Mouse (Mus musculus) adrenal gland, adult 18-20 months (tissue): Measurements from ENCODE around the gene Ess2. TPM values are rescaled to one million over a fixed set of nuclear protein-coding genes. Genes with fewer than 3 reads are reported as not detected.

Experiments
- DNase-seq, 2 experiments: peaks; one replicate each; pipeline ENCODE4 v3.0.0; 2021 to 2022; ENCODE audit warnings: low spot score in 2 of 2
- total RNA-seq, 2 experiments: library from RNA; stranded (reverse); gene quantifications; 1 replicate in 1 of 2; 2 replicates in 1 of 2; pipeline ENCODE4 v1.2.3; 2021

Ess2 gene
- total RNA-seq, 2 experiments from 2014 or later, result 13.6 to 15.0 TPM

GRCm38 (mm10) chr16:17922163-17922538 is 11.0 kb upstream of the Ess2 start:
- no peak for DNase-seq

DNA sequence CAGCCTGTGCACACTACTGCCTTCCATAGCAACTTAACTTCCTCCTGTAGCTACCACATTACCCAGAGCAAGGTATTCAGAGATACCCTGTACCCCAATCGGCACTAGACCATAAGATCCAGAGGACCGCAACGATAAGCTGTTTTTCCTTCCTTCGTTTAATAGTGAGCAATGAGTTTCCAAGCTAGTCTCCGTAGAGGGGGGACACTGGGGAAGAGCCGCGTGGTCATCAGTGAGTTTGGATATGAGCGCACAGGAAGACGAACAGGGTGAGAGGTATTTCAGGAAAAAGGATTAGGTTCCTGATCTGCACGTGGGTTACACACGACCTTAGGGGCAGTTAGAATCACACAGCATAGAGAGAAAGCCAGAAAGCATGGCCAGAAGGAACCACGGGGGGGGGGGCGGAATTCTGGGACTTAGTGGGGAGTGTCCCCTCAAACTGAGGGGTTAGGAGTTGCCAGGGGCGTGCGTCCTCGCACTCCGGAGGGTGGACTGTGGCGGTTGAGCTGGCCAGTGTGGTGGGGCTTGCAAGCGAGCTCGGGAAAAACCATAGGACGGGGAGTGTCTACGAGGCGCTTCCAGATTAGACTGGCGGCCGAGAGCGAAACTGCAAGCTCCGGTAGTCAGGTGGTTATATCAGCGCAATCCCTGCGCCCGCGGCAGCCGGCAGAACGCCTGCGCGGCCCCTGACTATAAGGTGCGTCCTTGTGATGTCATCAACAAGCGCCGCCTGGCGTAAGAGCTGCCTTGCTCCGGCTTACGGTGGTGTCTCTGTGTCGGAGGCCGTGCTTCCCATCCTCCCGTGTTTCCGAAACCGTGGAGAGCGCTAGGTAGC is 10.4 kb upstream of the Ess2 start:
- DNase-seq, result peak; percentile 94

DNA sequence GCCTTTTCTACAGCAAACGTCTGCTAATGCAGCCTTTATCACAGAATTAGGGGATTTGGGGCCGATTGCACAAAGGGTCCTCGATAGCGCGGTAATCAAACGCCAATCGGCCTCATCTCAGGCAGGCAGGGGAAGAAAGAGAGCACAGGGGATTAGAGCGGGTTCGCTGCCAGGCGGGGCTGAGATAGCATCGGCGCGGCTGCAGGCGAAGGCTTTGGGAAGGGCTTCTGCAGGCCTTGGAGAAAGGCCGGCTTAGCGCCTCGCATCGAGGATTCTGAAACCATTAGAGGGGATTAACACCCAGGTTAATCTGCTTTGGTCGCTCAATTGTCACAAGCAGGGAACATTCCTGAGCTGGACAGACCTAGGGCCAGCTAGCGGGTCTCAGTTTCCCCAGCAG is 9.4 kb upstream of the Ess2 start:
- DNase-seq, result no peak

- DNase-seq, result no peak
These were observed 3.4 kb upstream of the Ess2 start, which contains the start of gene Gsc2 for GRCm38 (mm10) chr16:17914307-17915249. TSS of gene Gsc2 (minus strand) at chr16:17915059.

- DNase-seq, result no peak
These were observed 12.7 kb downstream of the Ess2 start, which contains the start of the genes Dgcr2 and Tssk2 for GRCm38 (mm10) chr16:17898462-17898861. TSS of gene Dgcr2 (minus strand) at chr16:17898562. TSS of gene Tssk2 (plus strand) at chr16:17898637.

GRCm38 (mm10) chr16:17896091-17896490 is 15.1 kb downstream of the Ess2 start:
- DNase-seq, result no peak

DNA sequence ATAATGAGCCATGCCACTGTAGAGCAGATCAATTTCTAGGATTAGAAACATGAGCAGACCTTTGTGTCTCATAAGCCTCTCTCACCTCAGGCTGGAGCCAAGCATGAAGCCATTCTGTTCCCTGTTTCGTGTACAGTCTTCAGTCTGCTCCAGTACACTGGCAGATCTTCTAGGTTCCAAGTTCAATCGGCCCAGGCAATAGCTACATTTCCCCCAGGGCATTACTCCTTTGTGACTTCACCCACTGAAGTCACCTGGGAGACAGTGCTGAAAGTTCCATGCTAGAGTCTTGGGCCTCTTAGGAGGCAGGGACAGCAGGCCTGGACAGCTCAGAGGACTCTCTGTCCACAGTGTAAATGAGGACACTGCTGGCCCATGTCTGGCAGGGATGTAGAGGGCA is 17.2 kb downstream of the Ess2 start, which contains the start of gene Tssk1:
Gene Tssk1 (plus strand): TSS at position 301 of the 400 bp plus-strand sequence.
- no peak for DNase-seq

DNA sequence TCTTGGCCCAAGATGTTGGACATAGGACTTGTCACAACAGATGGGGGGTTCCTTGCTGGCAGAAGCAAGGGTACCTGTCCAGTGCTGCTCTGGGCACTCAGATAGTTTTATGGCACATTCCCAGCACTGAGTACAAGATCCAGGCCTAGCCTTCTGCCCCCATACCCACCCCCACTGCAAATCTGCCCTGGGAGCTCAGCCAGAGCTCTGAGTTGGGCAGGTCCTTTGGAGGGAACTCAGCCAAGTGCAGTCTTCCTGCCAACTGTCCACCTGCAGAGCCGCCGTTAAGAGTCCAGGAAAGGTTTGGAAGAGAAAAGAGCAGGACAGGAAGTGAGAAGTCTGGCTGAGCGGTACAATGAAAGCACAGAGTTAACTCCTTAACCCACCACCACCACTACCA is 18.5 kb downstream of the Ess2 start:
- DNase-seq, result no peak

DNA sequence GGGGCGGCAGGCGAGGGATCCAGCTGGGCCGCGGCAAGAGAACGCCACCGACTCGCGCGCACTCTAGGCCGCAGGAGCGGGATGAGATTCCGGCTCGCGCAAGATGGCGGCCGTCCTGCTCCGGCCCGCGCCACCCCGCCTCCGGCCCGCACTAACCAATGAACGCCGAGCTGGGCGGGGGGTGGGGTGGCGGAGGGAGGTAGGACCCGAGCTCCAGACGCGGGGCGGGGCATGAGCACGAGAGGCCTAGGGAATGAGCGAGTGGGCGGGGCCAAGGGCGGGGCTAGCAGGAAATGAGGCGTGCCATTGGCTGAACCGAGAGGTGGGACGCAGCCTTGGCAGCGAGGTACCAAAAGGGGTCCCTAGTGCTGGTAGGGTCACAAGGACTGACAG is 19.6 kb downstream of the Ess2 start, which contains the start of gene Gm20518:
Gene Gm20518 (minus strand): TSS at position 105 of the 393 bp plus-strand sequence.
- peak; percentile 97 to 99 for DNase-seq

GRCm38 (mm10) chr16:17890917-17891566 is 20.1 kb downstream of the Ess2 start:
- DNase-seq, result peak; percentile 70 to 73

DNA sequence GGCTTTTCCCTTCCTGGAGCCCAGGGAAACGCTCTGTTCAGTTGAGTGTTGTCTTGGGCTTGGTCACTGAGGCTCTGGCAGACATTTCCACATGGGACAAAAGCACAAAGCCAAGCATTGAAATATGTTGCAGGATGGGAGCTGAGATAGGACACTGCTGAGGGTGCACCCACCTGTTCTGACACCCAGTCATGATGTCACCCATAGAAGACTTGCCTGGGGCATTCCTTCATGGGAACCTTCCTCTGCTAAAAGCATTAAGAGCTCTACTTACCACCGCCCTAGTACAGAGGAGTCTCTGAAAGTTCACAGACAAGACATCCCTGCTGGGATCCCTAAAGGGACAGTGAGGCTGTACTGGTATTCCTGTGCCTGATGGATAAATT is 20.8 kb downstream of the Ess2 start:
- DNase-seq, result no peak

GRCm38 (mm10) chr16:17889689-17890341 is 21.3 kb downstream of the Ess2 start:
- DNase-seq, result no peak

DNA sequence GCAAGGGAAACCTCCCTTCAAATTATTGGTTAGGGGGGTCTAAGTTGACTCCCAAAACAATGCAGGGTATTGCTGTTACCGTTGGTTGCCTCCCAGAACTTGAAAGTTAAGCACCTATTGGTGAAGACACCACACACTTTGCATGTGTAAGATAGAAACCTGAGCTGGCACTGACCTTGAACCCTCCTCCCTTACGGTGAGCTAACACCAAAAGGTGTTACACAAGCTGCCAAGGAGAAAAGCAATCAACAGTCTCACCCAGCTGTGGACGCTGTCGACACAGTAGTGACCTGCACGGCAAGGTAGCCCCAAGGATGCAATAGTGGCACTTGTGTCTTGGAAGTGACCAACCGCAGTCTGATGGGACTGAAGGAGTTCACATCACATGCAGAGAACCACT is 27.0 kb downstream of the Ess2 start:
- no peak for DNase-seq

DNA sequence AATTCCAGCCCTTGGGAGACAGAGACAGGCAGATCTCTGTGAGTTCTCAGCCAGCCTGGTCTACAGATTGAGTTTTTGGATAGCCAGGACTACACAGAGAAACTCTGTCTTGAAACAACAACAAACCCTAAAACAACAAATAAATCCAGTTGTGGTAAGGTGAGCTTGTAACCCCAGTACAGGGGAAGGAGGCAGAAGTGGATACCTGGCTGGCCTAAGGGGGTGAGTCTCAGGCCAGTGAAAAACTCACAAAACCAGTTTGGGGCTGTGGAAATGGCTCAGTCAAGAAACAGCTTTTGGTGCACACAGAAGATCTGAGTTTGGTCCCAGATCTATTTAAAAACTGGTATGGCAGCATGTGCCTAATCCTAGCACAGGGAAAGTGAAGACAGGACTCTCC is 29.0 kb downstream of the Ess2 start:
- no peak for DNase-seq

GRCm38 (mm10) chr16:17879571-17879970 is 31.6 kb downstream of the Ess2 start:
- no peak for DNase-seq

GRCm38 (mm10) chr16:17876096-17876495 is 35.1 kb downstream of the Ess2 start:
- no peak for DNase-seq

- DNase-seq, result no peak
These were observed 36.0 kb downstream of the Ess2 start for GRCm38 (mm10) chr16:17875174-17875573.

GRCm38 (mm10) chr16:17872995-17873394 is 38.2 kb downstream of the Ess2 start:
- DNase-seq, result no peak

DNA sequence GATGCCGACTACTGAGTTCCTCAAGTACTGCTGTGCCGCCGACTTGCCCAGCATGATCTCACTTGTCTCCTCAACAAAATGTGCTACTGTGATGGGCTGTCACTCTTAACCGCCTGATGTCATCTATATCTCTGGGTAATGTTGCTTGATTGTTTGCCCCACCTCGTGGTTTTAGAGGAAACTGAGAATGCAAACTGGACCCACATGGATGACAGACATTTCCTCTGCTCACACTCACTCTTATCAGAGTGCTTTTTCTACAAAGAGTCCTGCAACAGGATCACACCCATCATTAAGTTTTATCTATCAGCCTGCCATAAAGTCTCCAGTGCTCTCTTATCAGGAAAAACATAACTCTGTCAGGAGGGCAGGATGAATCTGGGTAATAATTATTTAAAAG is 39.9 kb downstream of the Ess2 start:
- no peak for DNase-seq

GRCm38 (mm10) chr16:17865770-17866169 is 45.4 kb downstream of the Ess2 start:
- DNase-seq, result no peak

DNA sequence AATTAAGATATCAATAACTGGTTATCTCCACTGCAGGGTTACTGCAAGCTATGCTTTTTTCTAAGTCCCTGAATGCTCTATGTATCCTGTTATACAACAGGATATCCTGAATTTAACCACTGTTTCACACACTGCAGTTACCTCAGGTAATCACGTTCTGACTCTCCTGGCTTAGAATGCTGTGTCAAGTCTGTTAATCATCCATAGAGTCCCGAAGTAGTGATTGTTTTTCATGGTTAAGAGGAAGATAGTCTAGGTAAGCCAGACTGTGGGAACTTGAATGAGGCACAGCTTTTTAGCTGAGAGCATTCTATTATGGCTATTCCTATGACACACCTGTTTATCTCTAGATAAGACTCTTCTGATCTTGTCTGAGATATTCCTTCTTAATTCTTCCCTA is 45.9 kb downstream of the Ess2 start:
- no peak for DNase-seq
